Mouse (Mus musculus): ENCODE measurements around the gene Tmem223.

DNA sequence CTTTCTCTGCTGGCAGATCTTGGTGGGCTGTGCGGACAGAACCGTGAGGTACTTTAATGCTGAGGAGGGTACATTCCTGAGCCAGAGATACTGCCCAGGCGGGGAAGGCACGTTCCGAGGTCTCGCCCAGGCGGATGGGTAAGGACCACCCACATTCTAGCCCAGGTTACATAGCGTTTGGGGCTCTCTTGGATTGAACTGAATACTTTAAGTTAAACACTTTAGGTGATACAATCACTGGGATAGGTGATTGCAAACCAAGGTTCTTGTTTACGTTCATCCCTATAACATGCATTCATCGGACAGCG lies 34.7 kb upstream of the Tmem223 start:
- no peak for TF ChIP-seq POLR2A (IDR thresholded peaks at IDR 0.05; ENCODE audit: borderline replicate concordance, low read depth, low read length)
- no peak for TF ChIP-seq CTCF (IDR thresholded peaks at IDR 0.05; ENCODE audit: low read depth, low read length)
